Mouse (Mus musculus) A20 (cell line): ENCODE results near the gene Nsd1.

Experiments
- DNase-seq: peaks from one replicate; pipeline ENCODE4 v3.0.0-alpha.2; 2011; ENCODE audit warnings: low read depth, low spot score

The Nsd1 gene

DNA sequence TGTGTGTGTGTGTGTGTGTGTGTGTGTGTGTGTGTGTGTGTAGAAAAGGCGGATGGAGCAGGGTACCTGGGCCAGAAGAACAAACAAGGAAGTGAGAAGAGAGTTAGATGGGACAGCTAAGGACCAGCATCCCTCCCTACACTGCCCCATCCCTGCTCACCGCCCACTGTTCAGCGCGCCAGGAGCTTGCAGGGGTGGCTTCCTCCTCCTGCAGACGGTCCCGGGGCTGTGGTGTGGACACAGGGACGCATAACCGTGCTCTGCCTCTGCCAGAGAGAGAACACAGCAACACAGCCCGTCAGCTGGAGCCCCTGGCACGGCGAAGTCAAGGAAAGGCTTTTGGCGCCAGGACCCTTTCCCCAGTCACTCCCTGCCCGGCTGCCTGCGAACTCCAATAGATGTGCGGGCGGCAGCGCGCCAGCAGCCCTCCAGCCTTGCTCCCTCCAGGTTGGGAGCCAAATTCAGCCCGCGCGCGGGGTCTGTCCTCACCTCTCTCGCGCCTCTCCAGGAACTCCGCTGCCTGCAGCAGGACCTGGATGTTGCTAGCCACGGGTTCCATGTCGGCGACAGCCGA lies 119.6 kb downstream of the Nsd1 start:
- no peak for DNase-seq

DNA sequence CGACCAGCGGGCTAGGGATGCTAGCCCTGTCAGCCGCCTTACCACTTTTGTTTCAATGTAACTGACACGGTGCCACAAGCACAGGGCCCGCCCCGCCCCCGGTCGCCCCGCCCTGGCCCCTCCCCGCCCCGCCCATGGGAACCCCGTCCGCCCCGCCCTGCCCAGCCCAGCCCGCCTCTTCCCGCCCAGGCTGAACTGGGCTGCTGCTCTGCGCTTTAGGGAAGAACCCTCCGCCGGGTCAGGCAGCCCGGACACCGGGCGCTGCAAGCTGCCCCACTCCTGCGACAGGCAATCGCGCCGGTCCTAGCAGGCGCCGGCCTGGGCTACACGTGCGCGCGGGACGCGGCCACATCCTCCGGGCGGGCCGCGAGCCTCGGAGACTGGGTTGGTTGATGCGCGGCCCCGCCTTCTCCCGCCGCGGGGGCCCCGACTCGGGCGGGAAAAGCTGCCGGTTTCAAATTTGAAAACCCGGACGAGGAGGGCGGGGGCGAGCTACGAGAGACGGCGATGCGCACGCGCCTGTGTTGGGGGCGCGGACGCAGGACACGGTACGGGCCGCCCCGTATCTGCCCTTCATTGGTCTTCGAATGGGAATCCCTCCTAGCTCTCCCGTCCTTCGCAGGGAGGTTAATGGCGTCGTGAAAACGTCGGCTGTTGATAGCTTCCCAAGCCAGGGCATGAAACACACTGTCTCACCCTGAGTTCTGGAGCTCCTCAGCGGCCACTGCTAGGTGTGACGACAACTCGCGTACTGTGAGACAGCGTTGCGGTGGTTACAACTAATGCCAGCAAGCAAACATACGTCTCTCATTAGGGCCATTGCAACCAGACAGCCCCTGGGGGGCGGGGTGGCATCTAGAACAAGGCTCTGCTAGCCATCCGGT lies 120.3 kb downstream of the Nsd1 start, which contains the start of gene Mxd3:
Gene Mxd3 (minus strand): TSS at position 141 of the 884 bp plus-strand sequence.
- peak; percentile 97 for DNase-seq

GRCm38 (mm10) chr13:55330567-55331400 lies 121.2 kb downstream of the Nsd1 start:
- DNase-seq = peak; percentile 20

DNA sequence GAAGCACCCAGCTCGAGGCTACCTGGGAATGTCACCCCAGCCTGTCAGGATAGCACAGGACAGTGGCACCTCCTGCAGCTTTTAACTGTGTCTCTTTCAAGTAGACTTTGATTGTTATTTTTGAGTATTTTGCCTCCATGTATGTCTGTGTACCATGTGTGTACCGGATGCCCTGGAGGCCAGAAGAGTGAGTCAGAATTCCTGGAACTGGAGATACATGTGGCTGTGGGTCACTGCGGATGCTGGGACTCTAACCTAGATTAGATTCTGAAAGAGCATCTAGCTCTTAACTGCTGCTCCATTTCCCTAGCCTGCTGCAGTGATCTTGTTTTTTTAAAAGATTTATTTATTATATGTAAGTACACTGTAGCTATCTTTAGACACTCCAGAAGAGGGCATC lies 122.7 kb downstream of the Nsd1 start:
- DNase-seq = no peak

- DNase-seq = no peak
Observed at GRCm38 (mm10) chr13:55335701-55336100, 126.1 kb downstream of the Nsd1 start.

- no peak for DNase-seq
Observed at GRCm38 (mm10) chr13:55337341-55337975, 127.9 kb downstream of the Nsd1 start.

DNA sequence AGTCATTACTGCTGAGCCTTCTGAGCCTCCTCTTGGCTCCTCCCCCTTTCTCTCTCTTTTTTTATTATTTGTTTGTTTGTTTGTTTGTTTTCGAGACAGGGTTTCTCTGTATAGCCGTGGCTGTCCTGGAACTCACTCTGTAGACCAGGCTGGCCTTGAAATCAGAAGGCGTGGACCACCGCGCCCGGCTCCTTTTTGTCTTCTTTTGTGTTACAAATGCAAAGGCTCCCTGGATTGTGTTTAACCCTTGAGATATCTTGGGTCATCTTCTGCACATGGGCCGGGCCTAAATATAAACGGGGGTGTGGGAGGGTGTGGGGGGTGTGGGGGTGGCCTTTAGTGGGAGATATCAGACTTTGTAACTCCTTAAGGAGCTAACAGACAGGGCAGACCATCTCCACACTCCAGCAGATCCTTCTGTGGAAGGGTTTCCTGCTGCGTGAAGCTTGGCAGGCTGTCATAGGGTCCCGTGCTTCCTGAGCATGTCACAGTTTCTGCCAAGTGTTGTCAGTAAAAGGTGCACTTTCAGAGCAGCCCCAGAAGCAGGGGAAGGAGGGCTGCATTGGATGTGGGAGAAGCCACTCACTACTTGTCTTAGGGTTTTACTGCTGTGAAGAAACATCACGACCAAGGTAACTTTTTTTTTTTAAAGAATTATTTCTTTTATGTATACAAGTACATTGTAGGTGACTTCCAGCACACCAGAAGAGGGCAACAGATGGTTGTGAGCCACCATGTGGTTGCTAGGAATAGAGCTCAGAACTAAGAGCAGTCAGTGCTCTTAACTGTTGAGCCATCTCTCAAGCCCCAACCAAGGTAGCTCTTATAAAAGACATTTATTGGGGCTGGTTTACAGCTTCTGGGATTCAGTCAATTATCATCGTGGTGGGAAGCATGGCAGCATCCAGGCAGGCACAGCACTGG lies 128.8 kb downstream of the Nsd1 start:
- DNase-seq = no peak

DNA sequence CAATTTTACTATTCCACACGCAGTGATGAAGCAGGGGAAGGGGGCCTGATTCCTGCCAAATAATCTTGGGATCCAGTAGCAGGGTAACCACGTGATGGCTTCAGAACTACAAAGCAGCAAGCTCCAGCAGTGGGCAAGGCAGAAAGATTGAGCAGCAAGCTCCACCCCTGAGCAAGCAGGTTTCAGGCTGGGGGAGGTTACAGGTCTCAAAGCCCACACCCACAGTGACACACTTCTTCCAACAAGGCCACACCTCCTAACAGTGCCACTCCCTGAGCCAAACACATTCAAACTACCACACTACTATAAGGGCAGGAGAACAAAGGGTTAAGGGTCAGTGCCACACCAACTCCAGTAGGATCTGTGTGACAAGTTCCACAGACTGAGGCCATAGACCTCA lies 129.7 kb downstream of the Nsd1 start:
- peak; percentile 65 for DNase-seq

GRCm38 (mm10) chr13:55342469-55342868 lies 132.9 kb downstream of the Nsd1 start:
- DNase-seq = no peak

DNA sequence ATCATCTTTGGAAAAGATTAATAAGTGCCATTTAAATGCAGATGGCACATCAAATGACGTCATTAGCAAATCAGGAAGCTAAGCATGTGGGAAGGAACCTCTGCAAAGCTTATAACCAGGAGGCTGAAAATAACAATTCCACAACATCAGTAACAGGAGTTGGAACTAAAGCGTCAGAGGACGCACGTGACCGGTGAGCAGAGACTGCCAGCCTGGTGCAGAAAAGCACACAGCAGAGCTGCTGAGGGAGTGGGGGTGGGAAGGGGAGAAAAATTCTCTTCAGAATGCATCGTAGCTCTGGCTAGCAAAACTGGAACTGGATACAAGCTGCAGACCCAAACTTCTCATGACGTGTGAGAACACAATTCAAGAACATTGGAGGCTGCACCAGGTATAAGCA lies 134.7 kb downstream of the Nsd1 start:
- DNase-seq = no peak

DNA sequence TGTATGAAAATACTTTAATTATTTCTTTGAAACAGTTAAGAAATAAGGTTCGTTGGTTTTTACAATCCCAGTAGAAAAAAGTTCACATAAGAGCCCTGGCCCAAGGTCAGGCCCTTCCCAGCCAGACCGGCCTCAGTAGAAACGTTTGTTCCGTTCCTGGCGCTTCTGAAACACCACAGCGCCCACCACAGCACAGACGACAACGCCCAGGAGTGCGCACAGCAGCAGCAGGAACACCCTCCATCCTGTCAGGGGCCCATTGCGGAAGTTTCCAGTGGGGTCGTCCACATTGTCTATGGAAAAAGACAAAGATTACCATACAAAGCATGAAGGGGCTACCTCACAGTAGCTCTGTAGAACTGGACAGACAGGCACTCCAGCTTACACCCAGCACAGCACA lies 137.2 kb downstream of the Nsd1 start:
- no peak for DNase-seq

DNA sequence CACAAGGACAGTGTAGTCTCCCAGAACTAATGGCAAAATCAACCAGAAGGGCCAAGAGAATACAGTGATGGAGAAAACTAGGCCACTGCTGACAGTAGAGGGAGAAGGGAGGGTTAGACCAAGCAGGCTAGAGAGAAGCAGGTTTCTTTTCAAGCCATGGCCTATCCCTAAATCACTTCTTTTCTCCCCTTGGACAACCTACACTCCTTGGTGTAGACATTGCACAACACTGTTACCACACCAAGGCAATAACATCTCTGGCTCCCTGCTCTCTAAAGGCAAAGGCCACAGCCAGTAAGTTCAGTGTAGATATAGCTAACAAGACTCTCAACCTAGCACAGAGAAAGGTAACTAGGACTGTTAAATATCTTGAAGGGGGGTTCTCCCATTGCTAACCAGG lies 151.6 kb downstream of the Nsd1 start:
- DNase-seq = no peak

DNA sequence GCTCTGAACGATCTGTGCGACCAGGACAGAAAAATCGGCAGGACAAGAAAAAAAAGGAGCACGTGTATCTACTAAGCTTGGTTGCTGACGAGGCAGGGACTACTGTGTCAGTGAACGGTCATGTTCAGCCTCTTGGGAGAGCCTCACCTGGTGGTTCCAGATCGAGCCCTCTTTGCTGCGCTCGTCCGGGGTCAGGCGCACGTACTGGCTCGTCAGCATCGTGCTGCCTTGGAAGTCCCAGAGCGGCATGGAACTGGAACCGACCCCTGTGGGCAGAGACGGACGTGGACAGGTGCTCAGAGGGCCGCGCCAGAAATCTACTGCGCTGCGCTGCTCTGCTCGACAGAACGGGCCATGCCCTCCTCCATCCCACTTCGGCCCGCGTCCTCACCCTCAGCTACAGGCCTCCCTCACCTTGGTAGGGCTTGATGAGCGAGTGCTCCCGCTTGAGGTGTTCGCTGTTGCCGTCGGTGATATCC lies 152.4 kb downstream of the Nsd1 start:
- no peak for DNase-seq

- DNase-seq = peak; percentile 98
Observed at GRCm38 (mm10) chr13:55362453-55363060, 153.0 kb downstream of the Nsd1 start, which contains the start of gene Lman2. TSS of gene Lman2 (minus strand) at chr13:55362783.
